Mouse (Mus musculus) brown adipose tissue, adult 24 weeks (tissue): ENCODE results near the gene Txk. TPM values are rescaled to one million over a fixed set of nuclear protein-coding genes. Genes with fewer than 3 reads are reported as not detected.

ENCODE experiments used
- H3K27ac ChIP-seq: fragments of 200-500 bp; replicated peaks from 2 replicates; pipeline ENCODE4 v1.5.1; 2012; ENCODE audit warnings: low read depth, mild to moderate bottlenecking, low read length
- H3K4me1 ChIP-seq: fragments of 200-500 bp; 2 replicates; pipeline ENCODE4 v1.6.1; 2012; ENCODE audit warnings: low read length, mixed read lengths; ENCODE audit not compliant: control insufficient read depth, insufficient read depth, insufficient read length
- H3K4me3 ChIP-seq: fragments of 200-500 bp; 2 replicates; pipeline ENCODE4 v1.5.1; 2012; ENCODE audit warnings: low read depth, mild to moderate bottlenecking, low read length, moderate library complexity; ENCODE audit not compliant: insufficient read depth
- polyA plus RNA-seq: library from polyadenylated mRNA; stranded (reverse); fragments of >200 nt; gene quantifications from 2 replicates; pipeline ENCODE4 v1.2.4, GENCODE M21; 2012; ENCODE audit not compliant: missing spikeins, insufficient read depth, insufficient read length

Txk gene
- polyA plus RNA-seq, 1 experiment, result not detected

GRCm38 (mm10) chr5:72725404-72725803 is 27.2 kb downstream of the Txk start:
- Histone ChIP-seq H3K4me1 (no peaks in the 10 kb centered on the region), H3K27ac (no peak overlapping the region), H3K4me3 (no peak overlapping the region)

- Histone ChIP-seq H3K27ac (no peak overlapping the region), H3K4me1 (no peaks in the 10 kb centered on the region), H3K4me3 (no peak overlapping the region)
These were observed 29.1 kb downstream of the Txk start for GRCm38 (mm10) chr5:72723429-72723828.

- H3K4me1 ChIP-seq, result no peaks in the 10 kb centered on the region
- no peak overlapping the region for H3K4me3 ChIP-seq
- no peak overlapping the region for H3K27ac ChIP-seq
These were observed 32.0 kb downstream of the Txk start for GRCm38 (mm10) chr5:72720587-72720986.

GRCm38 (mm10) chr5:72710572-72711278 is 41.9 kb downstream of the Txk start:
- Histone ChIP-seq H3K4me3 (no peak overlapping the region), H3K27ac (no peak overlapping the region), H3K4me1 (no peaks in the 10 kb centered on the region)

- Histone ChIP-seq H3K4me1 (no peaks in the 10 kb centered on the region), H3K4me3 (no peak overlapping the region), H3K27ac (no peak overlapping the region)
These were observed 42.6 kb downstream of the Txk start for GRCm38 (mm10) chr5:72709976-72710375.

GRCm38 (mm10) chr5:72709451-72709850 is 43.1 kb downstream of the Txk start:
- no peak overlapping the region for H3K27ac ChIP-seq

GRCm38 (mm10) chr5:72706722-72707121 is 45.9 kb downstream of the Txk start:
- Histone ChIP-seq H3K27ac (no peak overlapping the region), H3K4me3 (no peak overlapping the region), H3K4me1 (no peaks in the 10 kb centered on the region)

More at GRCm38 (mm10) chr5:72709451-72709850, 43.1 kb downstream of the Txk start:
- Histone ChIP-seq H3K4me1 (no peaks in the 10 kb centered on the region), H3K4me3 (no peak overlapping the region)

- Histone ChIP-seq H3K27ac (no peak overlapping the region), H3K4me1 (no peaks in the 10 kb centered on the region), H3K4me3 (no peak overlapping the region)
These were observed 46.5 kb downstream of the Txk start for GRCm38 (mm10) chr5:72706095-72706494.

- no peak overlapping the region for H3K27ac ChIP-seq
- H3K4me3 ChIP-seq, result no peak overlapping the region
These were observed 50.4 kb downstream of the Txk start for GRCm38 (mm10) chr5:72702202-72702601.

GRCm38 (mm10) chr5:72699500-72699818 is 53.1 kb downstream of the Txk start:
- Histone ChIP-seq H3K4me1 (no peaks in the 10 kb centered on the region), H3K4me3 (no peak overlapping the region), H3K27ac (no peak overlapping the region)

More at GRCm38 (mm10) chr5:72702202-72702601, 50.4 kb downstream of the Txk start:
- H3K4me1 ChIP-seq, result no peaks in the 10 kb centered on the region

- Histone ChIP-seq H3K4me1 (no peaks in the 10 kb centered on the region), H3K4me3 (no peak overlapping the region), H3K27ac (no peak overlapping the region)
These were observed 53.6 kb downstream of the Txk start for GRCm38 (mm10) chr5:72698818-72699499.

GRCm38 (mm10) chr5:72698343-72698742 is 54.2 kb downstream of the Txk start:
- H3K27ac ChIP-seq, result no peak overlapping the region
- no peak overlapping the region for H3K4me3 ChIP-seq
- H3K4me1 ChIP-seq, result no peaks in the 10 kb centered on the region

- Histone ChIP-seq H3K27ac (no peak overlapping the region), H3K4me1 (no peaks in the 10 kb centered on the region), H3K4me3 (no peak overlapping the region)
These were observed 56.1 kb downstream of the Txk start for GRCm38 (mm10) chr5:72696491-72696890.

- Histone ChIP-seq H3K4me1 (no peaks in the 10 kb centered on the region), H3K27ac (no peak overlapping the region), H3K4me3 (no peak overlapping the region)
These were observed 57.9 kb downstream of the Txk start for GRCm38 (mm10) chr5:72694684-72695083.

GRCm38 (mm10) chr5:72690516-72690915 is 62.1 kb downstream of the Txk start:
- no peak overlapping the region for H3K4me3 ChIP-seq
- no peaks in the 10 kb centered on the region for H3K4me1 ChIP-seq
- H3K27ac ChIP-seq, result no peak overlapping the region

GRCm38 (mm10) chr5:72689556-72689955 is 63.0 kb downstream of the Txk start:
- Histone ChIP-seq H3K4me3 (no peak overlapping the region), H3K27ac (no peak overlapping the region), H3K4me1 (no peaks in the 10 kb centered on the region)
